Mouse (Mus musculus) ovary, postnatal 36 days (tissue): ENCODE measurements around the gene Otop3.
A peak's percentile ranks its signal among the peaks of the same experiment; 100 is the strongest.

Source experiments
- DNase-seq: peaks from one replicate; pipeline ENCODE4 v3.0.0; 2022; ENCODE audit warnings: low spot score, mixed read lengths

Gene Otop3

DNA sequence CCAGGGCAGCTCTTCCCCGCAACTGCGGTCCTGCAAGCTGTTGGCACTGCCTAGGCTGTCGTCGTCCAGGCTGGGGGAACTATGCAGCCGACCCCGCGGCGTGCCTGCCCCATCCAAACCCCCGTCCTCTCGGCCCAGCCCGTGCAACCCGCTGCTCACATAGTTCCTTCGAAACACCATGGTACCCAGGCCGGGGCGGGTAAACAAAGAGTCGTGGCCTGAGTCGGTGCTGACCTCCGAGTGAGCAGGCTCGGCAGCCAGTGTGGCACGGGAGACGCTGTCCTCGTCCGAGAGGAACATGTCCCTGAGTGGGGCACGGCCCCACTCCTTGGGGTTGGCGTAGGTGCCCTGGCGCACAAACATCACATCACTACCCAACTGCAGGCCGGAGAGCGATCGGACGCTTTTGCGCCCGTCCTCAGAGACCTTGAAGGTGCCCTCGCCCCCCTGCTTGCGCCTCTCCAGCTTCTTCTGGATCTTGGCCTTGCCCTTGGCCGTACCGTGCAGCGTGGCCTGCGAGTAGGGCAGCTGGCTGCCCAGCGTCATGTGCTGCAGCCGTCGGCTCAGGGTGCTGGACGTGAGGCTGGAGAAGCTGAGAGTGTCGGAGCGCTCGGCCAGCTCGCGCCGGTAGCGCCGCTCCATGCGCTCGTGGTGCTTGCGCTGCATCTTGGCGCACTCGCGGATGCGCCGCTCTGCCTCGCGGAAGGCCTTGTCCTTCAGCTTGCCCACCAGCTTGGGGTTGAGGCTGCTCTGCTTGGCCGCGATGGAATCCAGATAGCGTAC, 16.1 kb upstream of the Otop3 start:
- DNase-seq = peak; percentile 41

DNA sequence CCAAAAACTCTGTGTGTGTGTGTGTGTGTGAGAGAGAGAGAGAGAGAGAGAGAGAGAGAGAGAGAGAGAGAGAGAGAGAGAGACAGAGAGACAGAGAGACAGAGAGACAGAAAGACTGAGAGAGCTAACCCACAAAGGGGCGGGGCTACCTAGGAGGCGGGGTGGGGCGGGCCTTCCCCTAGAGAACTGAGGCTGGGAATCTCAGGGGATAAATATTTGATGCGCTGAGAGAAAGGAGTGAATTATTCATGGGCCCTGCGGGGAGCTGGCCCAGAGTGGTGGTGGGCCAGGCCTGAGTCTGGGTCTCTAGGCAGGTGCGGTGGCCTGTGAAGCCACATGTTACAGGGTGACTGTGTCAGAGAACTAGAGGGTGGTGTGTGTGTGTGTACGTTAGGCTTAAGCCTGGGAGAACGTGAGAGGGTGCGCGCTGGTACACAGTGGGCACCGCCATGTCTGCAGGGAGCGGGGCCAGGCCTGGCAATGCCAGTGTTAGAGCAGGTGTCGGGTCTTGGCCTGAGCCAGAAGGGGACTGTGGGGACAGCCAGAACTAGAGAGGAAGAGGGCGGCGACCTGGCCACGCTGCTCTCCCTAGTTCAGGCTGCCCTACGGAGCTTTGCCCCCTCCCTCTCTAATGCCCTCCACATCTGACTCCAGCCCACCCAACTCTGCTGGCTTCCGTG, 14.7 kb upstream of the Otop3 start:
- no peak for DNase-seq

DNA sequence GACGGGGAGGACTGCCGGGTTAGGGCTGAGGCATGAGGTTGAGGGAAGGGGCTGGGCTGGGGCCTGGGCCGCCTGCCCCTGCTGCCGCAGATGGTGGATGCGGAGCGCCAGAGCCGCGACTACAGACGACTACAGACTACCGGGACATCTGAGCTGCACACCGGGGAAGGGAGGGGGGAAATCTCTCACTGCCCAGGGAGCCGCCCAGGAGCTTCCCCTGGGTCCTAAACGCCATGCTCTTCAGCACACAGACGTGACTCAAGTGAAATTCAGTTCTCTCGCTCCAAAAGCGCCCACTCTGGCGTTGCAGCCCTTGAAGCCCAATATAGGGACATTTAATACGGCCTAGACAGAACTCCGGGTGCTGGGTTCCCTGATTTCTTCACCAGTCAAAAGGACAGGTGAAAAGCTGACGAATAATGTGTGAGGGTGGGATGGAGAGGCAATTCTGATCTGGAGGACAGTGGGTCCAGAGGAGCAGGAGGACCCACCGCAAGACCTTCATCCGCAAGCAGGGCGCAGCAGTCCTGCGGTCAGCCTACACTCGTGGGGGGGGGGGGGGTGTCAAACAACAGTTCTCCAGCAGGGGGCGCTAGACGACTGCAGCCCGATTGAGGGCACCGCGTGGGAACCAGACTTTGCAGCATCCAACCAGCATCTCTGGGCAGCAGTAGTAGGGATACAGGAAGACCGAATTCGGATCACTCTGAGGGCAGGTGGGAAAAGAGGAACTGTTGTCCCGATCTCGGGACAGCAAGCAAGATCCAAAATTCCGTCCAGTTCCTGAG, 12.4 kb upstream of the Otop3 start, which contains the start of gene Ush1g:
TSS of gene Ush1g (minus strand) at position 136 of the 788 bp plus-strand sequence.
- peak; percentile 57 for DNase-seq

DNA sequence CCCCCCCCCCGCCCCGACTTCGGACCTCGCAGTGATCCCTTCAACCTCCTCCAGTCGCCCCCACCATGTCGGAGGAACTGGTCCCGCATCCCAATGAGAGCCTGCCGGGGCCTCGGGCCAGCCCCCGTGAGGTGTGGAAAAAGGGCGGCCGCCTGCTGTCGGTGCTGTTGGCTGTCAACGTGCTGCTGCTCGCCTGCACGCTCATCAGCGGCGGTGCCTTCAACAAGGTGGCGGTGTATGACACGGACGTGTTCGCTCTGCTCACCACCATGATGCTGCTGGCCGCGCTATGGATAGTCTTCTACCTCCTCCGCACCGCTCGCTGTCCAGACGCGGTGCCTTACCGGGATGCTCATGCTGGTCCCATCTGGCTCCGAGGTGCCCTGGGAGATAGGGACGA, 11.2 kb upstream of the Otop3 start:
- DNase-seq = no peak

DNA sequence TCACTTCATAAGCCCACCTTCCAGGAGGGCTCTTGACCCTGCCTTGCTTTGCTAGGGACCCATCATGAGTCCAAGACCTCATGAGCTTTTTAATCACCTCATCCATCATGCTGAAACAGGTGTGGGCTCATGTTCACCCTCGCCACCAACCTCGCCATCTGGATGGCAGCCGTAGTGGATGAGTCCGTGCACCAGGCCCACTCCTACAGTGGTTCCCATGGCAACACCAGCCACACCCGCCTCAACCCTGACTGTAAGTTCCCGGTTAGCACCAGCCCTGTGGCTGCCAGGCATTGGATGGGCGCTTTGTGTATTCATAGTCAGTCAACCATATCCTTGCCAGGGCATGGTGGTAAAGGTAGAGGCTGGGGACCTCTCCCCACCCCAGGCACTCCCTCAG, 7.8 kb upstream of the Otop3 start:
- DNase-seq = no peak

DNA sequence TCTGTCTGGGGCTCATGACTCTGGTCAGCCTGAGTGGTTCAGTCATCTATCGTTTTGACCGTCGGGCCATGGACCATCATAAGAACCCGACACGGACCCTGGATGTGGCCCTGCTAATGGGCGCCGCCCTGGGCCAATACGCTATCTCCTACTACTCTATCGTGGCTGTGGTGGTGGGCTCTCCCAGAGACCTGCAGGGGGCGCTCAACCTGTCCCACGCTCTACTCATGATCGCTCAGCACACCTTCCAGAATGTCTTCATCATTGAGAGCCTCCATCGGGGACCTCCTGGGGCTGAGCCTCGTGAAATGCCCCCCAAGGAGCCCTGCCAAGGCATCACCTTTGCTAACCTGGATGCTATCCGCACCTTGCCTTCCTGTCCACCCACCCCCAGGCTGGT, 5.2 kb upstream of the Otop3 start:
- no peak for DNase-seq

DNA sequence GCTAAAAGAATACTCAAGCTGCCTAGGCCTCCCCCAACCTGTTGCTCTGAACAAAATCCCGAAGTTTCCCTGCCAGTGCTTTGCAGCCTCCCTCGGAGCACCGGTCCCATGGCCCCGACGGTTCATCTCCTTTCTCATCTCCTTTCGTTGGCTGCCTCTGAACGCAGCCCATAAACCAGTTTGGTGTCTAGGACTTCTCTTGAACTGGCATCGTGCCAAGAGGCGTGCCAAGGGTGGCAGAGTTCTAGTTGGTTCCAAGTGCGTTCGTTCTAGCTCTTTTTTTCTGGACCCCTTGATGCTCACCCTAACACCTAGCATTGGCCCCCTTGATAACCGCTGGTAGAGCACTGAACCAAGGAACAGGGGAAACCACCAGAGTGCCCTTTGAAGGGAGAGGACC, 692 bp downstream of the Otop3 start:
- no peak for DNase-seq

DNA sequence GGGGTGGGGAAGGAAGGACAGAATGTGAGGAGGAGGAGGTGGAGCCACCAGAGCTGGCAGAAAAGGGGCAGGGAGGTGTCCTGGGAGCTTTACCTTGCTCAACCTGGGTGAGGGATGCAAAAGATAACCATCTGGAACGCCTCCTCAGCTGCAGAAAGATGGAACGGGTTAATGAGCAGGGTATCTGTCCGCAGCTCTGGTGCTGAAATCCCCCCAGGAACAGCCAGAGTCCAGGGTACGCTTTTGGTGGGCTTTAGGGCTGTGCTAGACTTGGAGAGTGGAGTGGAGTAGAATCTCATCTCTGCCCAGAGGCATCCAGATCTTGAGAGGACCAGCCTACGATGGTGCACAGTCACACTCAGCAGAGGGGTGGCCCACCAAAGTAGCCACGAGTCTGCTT, 1.6 kb downstream of the Otop3 start:
- DNase-seq = no peak

DNA sequence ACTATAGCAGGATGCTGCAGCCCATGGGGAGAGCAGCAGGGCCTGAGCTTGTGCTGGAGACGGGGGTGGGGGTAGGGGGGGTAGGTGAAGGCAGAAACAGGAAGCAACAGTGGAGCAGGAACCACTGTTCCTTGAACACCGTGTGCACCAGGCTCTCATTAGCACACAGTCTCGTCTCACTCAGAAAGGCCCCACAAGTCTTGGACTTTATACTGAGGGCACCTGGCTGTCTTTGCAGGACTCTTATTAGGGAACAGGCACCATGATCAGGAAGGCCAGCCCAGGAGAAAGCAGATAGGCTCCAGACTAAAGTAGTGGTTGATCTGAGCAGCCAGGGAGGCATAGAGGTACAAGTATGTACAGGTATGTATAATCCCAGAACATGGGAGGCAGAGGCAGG, 2.8 kb downstream of the Otop3 start:
- DNase-seq = no peak

DNA sequence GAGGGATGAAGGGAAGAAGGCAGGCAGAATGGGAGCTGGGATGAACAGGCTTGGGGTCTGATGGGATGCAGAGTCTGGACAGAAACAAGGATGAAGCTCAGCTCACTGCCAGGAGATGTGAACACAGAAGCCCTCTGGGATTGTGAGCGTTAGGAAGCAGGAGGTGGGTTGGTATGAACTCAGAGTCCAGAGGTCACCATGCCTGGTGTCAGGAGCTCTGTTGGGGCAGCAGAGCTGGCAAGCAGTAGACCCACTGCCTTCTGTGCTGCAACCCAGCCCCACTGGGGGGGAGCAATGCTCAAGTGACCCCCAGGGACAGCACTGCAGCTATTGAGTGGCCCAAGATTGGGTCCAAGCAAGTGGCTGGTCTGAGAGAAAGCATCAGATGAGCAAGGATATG, 3.3 kb downstream of the Otop3 start:
- no peak for DNase-seq

DNA sequence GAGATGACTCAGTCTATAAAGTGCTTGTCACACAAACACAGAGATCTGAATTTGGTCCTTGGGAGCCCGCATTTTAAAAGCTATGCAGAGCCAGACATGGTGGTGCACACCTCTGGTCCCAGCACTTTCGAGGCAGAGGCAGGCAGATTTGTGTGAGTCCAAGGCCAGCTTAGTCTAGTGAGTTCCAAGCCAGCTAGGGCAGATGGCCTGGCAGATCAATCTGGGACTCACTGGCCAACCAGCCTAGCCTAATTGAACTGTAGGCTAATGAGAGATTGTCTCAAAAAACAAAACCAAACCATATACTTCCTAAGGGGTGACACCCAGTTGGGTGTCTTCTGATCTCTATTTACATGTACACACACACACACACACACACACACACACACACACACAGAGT, 6.7 kb downstream of the Otop3 start:
- DNase-seq = no peak

DNA sequence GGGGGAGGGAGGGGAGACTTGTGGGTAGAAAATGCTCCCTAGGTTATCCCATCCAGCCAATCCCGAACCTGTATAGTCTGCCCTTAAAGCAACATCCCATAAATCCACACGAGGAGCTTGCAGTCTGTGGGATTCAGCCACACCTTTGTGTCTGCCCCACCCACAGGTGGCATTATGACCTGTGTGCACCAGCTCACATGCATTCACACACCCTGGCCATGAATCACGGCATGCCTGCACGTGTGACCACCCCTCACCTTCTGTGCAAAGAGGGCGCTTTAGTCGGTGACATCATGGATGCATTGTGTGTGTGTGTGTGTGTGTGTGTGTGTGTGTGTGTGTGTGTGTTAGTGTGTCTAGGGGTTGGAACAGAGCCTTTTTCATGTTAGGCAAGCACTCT, 7.3 kb downstream of the Otop3 start:
- no peak for DNase-seq

DNA sequence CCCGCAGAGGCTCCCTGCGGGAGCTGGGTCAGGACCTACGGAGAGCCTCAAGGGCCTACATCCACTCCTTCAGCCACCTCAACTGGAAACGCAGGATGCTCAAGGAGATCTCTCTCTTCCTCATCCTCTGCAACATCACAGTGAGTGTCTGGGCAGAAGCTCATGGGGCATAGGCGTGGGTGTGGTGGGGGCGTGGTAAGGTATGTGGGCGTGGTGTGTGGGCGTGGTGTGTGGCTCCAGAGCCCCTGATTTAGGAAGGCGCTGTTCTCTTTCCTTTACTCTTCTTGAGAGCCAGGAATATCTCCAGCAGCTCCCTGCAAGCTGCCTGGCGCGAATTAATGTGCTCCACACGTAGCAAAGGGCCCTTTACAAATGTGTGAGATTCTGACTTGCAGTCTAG, 10.4 kb downstream of the Otop3 start:
- DNase-seq = no peak

DNA sequence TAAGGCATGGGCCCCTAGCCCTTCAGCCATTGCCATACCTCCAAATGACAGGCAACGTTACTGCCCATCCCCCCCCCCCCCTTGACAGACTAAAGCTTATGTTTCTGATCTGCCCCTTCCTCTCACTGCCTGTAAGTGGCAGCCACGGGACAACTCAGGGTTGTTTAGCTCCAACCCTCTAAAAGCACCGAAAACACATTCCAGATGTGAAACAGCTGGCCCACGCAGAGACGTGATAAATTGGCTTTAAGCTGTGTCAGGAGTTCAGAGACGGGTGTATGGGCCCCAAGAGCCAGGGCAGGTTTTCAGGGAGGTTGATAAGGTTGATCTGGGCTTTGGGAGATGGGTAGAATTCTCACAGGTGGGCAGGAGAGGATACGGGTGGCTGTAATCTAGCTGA, 11.0 kb downstream of the Otop3 start:
- no peak for DNase-seq

DNA sequence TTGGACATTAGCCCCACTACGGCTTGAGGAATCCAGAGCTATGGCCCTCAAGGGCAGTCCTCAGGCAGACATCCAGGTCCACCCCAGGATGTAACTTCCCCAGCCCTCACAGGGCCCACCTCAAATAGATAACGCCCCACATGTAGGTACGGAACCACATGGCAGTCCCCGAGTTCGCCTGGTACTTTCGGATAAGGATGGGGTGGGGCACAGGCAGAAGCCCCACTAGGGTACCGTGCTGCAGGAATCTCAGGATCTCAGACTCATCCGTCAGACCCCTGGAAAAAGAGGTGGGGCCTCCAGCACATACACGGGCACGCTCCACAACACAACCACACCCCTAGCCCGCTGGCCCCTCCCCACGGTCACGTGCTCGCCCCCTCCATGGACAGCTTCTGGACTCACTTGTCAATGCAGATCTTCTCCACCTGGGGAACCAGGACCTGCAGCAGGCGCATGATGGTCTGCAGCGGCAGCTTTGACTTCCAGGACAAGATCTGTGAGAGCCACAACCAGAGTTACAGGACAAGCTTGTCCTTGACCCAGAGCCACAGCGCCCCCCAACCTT, 14.2 kb downstream of the Otop3 start:
- no peak for DNase-seq

DNA sequence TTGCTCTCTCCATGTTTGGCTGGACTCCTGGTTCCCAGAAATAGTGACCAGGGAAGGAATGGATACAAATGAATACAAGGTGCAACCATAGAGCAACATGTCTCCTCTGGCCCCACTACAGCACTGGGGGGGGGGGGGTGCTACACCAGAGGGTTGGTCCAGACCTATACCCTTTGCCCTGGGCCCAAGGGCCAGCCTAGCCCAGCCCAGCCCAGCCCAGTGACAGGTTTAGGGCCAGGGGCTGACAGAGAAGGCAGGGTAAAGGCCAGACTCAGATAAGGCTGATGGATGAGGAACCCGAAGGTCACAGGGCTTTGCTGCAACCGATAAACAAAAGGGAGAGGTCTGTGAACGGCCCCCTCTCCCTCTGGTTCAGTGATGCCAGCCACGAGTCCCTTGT, 15.4 kb downstream of the Otop3 start:
- no peak for DNase-seq

DNA sequence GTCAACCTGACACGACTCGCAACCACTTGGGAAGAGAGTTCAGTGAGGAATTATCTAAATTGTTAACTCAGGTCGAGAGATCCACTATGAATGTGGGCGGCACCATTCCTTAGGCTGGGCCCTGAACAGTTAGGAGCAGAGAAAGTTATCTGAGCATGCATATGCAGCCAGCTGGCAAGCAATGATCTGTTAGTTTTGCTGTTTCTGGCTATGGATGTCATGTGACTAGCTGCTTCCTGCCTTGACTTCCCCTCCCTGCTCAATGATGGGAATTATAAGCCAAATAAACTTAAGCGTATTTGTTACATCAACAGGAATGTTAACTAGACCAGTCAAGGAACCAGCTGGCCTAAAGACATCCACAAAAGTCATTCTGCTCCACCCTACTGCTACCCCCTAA, 18.8 kb downstream of the Otop3 start:
- DNase-seq = no peak

DNA sequence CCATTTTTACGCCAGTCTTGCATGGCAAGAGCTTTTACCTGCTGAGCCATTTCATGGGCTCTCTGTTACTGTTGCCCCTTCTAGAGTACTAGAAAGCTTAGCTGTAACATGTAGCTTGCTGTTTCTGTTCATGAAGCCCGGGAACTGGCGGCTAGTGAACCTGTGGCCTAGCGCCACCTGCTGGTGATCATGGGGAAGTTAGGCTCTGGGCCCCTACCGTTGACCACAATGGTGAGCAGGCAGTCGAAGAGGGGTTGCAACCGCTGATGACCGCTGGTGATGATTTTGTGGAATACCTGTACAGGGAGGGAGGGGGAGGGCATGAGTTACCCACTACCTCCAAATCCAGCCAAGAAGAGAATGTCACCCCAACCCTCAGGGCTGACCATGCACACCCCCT, 19.7 kb downstream of the Otop3 start:
- DNase-seq = peak; percentile 69

DNA sequence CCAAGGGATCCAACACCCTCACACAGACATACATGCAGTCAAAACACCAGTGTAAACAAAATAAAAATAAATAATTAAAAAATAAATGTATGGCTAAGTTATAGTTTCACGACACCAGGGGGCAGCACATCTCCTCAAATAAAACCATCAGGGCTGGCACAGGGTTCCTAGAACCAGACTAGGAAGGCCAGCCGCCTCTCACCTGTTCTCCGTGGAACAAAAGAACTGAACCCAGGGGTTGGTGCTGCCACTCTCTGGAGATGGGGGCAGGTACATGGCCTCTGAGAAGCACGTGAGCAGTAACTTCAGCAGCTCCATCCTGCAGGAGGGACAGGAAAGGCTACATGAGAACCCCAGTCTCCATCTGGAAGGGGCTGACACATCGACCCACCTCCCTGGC, 23.9 kb downstream of the Otop3 start:
- DNase-seq = peak; percentile 59

DNA sequence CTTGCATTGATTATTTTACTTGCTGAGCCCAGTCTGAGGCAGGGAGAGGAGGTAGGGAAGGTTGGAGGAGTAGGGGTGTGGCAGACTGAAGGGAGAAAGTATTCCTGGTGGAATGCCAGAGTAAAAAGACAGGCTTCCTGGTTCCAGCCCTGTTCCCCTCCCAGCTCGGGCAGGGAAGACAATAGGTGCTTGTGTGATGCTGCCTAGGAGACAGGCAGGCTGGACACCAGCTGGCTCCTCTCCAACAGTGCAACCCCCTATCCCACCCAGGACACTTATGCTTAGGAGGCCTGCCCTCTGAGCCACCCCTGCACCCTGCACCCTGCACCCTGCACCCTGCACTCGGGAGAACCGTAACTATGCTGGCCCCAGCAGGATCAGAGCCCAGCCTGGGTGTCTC, 24.8 kb downstream of the Otop3 start:
- DNase-seq = no peak

DNA sequence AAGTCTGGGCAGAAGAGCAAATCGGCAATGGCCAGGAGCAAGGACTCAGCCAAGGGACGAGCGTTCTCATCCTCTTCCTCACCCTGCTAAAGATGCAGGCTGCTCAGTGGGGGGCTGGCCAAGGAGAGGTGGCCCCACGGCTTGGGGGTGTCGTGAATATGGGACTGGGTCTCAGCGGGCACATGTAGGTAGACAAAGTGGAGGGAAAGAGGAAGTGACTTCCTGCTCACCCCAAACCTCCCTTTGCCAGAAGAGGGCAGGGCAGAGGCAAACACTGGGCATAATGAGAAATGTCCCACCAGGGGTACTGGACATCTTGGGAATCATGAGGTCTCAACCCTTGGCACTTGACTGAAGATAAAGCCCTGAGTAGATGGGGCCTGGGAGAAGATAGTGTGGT, 25.2 kb downstream of the Otop3 start:
- no peak for DNase-seq

DNA sequence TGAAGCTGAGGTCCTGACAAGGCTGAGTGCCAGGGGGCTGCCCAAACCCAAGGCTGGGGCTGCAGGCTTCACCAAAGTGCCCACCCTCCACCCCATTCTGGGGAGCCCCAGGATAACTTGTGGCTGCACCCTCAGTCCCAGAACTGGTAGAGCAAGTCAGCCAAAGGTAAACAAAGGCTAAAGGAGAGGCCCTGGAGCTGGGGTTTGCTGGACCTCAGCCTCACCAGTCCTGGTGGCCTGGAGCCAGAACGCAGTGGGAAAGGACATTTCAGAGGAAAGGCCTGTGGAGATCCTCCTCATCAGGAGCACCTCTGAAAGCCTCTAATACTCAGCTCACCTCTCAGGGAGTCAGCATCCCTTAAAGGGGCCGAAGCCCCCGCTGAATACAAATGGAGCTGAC, 29.6 kb downstream of the Otop3 start:
- no peak for DNase-seq
